ENCODE assay signal across 8 mouse cellular contexts in the genomic region with DNA sequence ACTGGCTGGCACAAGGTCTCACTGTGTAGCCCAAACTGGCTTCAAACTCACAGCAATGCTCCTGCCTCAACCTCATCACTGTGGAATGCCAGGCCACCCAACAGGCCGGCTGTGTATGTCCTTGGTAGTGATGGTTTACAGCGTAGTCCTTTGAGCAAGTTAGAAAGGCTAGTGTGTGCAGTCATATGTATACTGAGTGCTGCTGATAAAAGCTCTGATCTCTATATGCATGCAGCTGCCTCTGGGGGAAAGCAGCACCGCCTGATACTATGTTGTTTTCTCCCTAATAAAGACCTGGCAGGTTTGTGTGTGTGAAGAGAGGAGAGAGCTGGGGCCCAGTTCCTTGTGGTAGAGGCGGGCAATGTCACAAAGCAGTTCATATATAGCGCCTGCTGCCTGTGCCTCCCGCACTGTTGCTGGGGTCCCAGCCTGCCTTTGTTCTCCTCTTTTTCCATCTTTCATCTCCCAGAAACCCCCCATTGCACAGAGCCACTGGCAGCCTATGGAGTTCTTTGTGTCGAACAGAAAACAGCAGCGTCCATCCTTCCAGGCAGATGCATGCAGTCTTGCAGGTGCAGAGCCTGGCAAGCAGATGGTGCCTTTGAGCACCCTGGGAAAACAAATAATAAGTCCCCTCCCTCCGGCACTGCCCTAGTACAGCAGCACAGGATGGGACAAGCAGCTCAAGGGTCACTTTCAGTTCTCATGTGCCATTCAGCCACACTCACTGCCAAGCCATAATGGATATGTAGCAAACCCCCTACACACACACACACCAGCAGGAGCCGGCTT.
DNase-seq lines count a peak whose midpoint lies in the region; ATAC-seq lines count a peak whose summit lies in the region.
"Had no signal": no experiment of that assay in that cellular context is flagged by ENCODE, and none has a peak within 500 bp of the region (broad histone marks: within the 10 kb centered on the region; RNA-seq: fewer than 3 reads in every experiment).

No protein-coding gene starts in this region.

- 13% methylated on average over 10 of the region's 10 CpGs for WGBS in hindbrain, embryonic 16.5 days

- no peaks in the 10 kb centered on the region for H3K9me3 ChIP-seq in hindbrain, embryonic 16.5 days (ENCODE audit: control insufficient read depth, low read length)
- H3K9me3 ChIP-seq: limb, embryonic 13.5 days had no signal

- H3K27me3 ChIP-seq in hindbrain, embryonic 16.5 days (replicated peaks; ENCODE audit: control insufficient read depth, insufficient read depth, low read length), result no peaks in the 10 kb centered on the region
- H3K27me3 ChIP-seq: limb, embryonic 13.5 days had no signal

- H3K4me1 ChIP-seq in hindbrain, embryonic 16.5 days (ENCODE audit: control insufficient read depth, insufficient read depth, low read depth, low read length), result peaks cover 10% of the 10 kb centered on the region

- H3K4me3 ChIP-seq in hindbrain, embryonic 16.5 days (ENCODE audit: low read length), result no peak overlapping the region
- H3K4me3 ChIP-seq: limb, embryonic 13.5 days had no signal

- H3K27ac ChIP-seq in hindbrain, embryonic 16.5 days (ENCODE audit: low read depth, low read length), result peak overlapping the region; percentile 62
- H3K27ac ChIP-seq: limb, embryonic 13.5 days had no signal

- ATAC-seq in hindbrain, embryonic 16.5 days, result peak; percentile 89
- no peak for ATAC-seq in activated CD4-positive, CD25-positive, alpha-beta regulatory T cell, adult 4 months

- peak overlapping the region; percentile 51 for H3K9ac ChIP-seq in hindbrain, embryonic 16.5 days (ENCODE audit: low read depth, low read length)
- H3K9ac ChIP-seq: limb, embryonic 13.5 days had no signal

- peak overlapping the region; percentile 6; the same call in 1 of the 2 replicates for H3K4me2 ChIP-seq in hindbrain, embryonic 16.5 days (ENCODE audit: low read length)
- H3K4me2 ChIP-seq: limb, embryonic 13.5 days had no signal

- peak; percentile 47 for DNase-seq in Muller cell, postnatal 12 days (ENCODE audit: inconsistent ontology term)
- DNase-seq in cerebellum, postnatal 25 days, result peak; percentile 45 to 52
- peak; percentile 67 for DNase-seq in lung, postnatal 25 days (ENCODE audit: low spot score)
- no peak for DNase-seq in gastrocnemius, postnatal 25 days
- no peak for DNase-seq in frontal cortex, postnatal 14 days (ENCODE audit: low spot score in 2 of 2)

- no peaks in the 10 kb centered on the region for H3K36me3 ChIP-seq in hindbrain, embryonic 16.5 days (ENCODE audit: control insufficient read depth, insufficient read depth, low read length)
- H3K36me3 ChIP-seq: limb, embryonic 13.5 days had no signal

Comparison
In these comparisons a context has a peak if more than half of its experiments do, and no peak if none do; other contexts are left out.
1. DNase-seq: peak in Muller cell, postnatal 12 days (single experiment), cerebellum, postnatal 25 days (2 of 2) and lung, postnatal 25 days (single experiment); none in gastrocnemius, postnatal 25 days (single experiment) and frontal cortex, postnatal 14 days (0 of 2).